Mouse (Mus musculus) CD8-positive naive resting alpha-beta T cell, adult 2 months (primary cell): ENCODE data around the gene Il31ra.

Experiments used
- DNase-seq, 2 experiments: peaks; one replicate each; pipeline ENCODE4 v3.0.0; 2022; ENCODE audit warnings: low read depth in 2 of 2, low spot score in 2 of 2

The Il31ra gene

DNA sequence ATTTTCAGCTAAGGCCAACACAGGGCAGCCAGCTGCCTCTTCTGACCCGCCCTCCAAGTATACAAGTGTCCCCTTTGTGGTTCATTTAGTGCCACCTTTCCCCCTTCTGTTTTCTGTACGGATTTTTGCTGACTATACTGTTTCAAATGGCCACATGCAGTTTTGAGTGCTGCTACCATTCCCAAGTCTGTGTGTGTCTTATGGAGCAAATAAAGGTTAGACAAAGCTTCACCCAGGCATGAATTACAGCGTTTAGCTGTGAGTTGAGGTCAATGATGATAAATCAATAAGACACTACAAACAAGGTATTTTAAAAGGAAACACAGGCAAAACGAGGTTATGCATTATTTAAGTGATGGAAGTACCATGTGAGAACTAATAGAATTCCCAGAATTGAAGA, 24.6 kb downstream of the Il31ra start:
- DNase-seq, result no peak

DNA sequence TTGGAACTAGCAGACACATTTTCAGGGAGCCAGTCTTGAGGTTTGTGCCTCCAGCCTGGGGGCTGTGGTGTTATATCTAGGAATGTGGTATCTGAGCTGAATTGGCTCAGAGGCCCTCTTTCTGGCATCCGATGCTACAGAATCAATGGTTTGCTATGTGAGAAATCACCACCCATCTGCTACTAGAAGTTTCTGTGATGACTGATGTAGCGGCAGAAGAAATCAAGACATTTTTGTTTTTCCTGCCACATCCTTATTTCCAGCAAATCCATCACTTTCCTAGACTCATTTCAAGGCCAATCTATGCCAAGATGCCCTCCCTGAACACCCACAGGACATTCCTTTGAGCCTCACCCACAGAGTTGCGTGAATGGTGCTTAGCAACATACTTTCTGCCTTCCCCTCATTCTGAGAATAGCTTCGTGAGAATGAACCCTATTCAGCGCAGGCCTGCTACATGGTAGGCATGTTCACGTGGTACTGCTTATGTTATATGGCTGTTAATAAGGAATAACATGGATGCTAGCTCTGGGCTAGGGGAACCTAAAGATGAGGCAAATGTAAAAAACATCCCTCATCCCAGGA, 33.5 kb downstream of the Il31ra start:
- no peak for DNase-seq

- no peak for DNase-seq
Measured at GRCm38 (mm10) chr13:112556501-112556900, 37.7 kb downstream of the Il31ra start.

DNA sequence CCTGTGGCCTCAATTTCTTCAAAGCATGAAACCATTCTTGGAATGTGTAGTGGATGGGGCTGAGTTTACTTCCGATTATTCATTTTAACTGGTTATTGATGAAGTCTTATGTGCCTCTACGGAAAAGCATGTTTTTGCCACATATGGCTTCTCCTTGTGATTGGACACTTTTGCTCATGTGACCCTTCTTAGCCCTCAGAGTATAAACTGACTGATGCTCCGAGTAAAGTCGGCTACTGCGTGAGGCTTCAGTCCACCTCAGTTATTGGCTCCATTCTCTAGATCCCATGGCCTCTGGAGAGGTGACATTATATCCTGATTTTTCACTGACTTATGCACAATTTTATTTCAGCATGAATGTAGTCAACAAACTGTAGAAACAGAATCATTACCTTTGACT, 40.9 kb downstream of the Il31ra start:
- DNase-seq, result no peak

DNA sequence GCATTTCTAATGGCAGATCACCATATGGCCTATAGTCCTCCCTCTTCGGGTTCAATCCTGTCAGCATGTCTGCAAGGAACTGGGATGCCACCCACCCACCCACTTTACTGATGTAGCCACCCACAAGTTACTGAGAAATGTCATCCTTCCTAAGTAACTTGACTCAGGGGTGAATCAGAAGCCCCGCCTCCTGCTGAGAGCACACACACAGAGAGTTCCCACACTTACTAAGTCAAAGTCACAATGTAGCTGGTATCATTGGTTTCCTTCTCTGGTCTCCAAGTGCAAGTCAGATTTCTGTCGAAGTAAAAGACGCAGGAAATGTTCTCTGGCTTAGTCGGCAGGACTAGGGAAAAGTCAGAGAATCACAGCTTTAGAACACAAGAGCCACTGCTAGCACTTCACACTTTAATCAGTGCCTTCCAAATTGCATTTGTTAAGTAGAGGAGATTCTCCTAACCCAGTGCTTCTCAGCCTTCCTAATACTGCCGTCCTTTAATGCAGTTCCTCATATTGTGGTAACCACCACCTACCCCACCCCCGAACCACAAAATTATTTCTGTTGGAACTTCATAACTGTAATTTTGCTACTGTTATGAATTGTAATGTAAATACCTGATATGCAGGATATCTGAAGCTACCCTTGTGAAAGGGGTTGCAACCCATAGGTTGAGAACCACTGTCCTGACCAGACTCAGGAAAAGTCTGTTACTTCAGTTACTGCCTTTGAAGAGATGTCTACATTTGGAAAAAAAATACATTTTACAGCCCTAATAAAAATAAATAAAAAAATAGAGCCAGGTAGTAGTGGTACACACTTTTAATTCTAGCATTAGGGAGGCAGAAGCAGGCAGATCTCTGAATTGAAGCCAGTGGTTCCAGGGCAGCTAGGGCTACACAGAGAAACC, 42.3 kb downstream of the Il31ra start:
- no peak for DNase-seq

DNA sequence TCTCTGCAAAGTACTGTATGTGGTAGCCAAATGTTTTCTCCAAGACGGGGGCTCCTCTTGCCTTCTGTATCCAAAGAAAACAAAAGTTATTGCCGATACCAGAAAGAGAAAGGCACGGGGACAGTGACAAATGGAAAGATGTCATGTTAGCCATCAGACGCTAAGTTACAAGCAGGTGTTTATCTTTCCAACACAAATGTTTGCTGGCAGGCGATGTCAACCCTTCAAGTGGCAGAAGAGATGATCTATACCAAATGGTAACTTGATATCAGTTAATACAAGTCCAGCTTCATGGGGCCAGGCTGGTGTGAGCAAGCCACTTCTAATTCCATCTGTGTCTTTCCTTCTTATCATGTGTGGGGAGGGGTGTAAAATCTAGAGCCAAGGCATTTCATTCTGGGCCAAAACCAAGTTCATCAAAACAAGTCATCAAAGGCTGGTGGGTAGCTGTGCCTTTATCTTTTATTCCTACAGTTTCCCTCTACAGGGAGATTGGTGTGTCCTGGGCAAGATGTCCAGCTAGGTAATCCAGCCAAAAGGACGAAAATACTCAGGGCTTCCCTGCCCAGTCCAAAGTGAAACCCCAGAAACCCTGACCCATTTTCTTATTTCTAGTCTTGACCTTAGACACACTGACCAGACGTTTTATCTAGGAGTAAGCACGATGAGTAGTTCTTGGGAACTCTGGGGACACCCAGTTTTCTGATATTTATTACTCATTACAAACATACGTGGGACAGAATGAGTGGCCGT, 52.8 kb downstream of the Il31ra start:
- no peak for DNase-seq

GRCm38 (mm10) chr13:112540616-112541015, 53.5 kb downstream of the Il31ra start:
- no peak for DNase-seq

DNA sequence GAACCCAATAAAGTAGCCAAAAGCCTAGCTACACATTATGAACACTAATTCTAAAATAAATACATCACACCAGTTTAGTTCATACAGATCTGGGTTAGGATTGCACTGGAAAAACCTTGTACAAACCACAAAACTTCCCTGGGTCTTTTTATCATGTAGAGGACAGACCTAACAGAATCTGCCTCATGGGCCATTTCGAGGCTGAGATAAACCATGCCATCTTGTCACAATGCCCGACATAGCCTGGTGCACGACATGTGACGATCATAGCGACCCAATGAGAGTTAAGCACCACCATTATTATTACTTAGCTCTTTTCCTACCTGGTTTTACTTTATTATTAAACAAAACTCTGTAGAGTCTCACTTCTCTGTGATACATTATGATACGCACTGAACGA, 57.1 kb downstream of the Il31ra start:
- no peak for DNase-seq

- no peak for DNase-seq
Measured at GRCm38 (mm10) chr13:112536611-112537010, 57.5 kb downstream of the Il31ra start.

DNA sequence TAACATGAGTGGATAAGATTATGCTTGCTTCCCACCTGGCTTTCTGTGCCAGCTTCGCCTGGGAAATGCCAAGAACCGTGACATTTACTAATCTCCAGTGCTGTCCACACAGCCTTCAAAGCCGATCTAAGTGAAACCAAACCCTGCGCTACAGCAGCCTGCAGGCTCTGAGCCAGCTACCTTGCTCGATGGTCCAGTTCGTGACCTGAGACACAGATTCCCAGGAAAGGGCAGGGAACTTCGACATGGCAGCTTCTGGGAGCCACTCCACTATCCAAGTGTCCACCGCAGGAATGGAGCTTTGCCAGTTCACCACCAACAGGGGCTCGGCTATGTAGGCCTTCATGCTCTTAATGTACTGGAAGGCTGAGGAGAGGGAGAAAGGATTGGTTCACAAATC, 60.6 kb downstream of the Il31ra start:
- DNase-seq, result no peak

DNA sequence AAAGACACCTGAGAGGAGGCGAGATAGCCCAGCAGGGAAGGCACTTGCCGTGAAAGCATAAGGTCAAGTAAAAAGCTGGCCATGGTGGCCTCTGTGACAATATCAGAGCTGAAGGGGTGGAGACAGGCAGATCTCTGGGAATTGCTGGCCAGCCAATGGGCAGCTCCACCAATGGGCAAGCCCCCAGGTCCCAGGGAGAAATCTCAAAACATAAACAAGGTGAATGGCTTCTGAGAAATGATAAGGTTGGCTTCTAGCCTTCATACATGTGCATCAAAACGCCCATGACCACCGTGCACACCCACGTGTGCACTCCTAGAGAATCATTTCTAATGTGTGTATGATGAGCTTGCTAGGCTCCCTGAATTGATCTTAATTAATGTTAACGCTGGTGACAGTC, 61.9 kb downstream of the Il31ra start:
- DNase-seq, result no peak

GRCm38 (mm10) chr13:112529893-112530292, 64.3 kb downstream of the Il31ra start:
- DNase-seq, result peak; percentile 32 to 61

GRCm38 (mm10) chr13:112527186-112527585, 67.0 kb downstream of the Il31ra start:
- no peak for DNase-seq

DNA sequence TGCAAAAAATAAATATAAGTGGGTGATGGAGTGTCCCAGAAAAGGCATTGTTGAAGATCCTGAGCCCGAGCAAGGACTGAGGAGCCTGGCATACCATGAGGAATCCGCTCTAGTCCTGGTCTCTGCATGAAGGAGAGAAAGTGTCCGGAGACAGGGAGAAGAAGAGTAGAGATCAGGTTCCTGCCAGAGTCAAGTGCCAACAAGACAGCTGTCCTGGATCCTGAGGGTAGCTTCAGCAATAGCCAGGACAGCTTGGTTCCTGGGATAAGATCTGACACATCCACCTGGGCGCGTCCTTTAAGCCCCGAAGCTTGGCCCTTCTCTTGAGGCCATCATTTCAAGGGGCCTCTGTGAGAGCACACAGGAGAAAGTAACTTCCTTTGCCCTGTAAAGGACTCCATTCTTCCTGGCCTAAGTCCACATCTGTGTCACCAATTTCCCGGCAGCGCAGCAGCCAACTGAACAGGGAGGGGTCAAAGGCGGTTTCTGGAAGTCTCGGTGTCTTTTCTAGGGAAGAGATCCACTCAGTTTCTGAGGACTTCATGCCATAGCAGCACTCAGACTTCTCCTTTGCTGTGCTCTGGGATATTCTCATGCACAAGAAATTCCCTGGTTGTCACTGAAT, 70.7 kb downstream of the Il31ra start:
- DNase-seq, result no peak

DNA sequence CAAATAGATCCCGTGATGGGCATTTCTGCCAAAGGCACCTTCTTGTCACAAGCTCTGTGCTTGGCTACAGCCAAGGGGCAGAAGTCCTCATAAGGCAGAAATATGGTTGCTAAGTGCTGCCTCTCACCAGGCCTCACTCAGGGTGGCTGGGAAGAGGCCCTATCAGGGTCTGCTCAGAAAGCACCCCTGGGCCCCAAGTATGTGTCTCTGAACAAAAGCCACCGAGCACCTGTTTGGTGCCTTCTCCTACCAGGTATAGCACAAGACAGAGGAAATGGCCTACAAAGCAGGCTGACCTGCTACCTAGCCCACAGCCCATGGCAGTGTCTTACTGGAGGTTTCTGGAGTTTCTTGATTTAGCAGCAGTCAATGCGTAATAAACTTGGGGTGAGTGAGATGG, 71.3 kb downstream of the Il31ra start:
- no peak for DNase-seq

DNA sequence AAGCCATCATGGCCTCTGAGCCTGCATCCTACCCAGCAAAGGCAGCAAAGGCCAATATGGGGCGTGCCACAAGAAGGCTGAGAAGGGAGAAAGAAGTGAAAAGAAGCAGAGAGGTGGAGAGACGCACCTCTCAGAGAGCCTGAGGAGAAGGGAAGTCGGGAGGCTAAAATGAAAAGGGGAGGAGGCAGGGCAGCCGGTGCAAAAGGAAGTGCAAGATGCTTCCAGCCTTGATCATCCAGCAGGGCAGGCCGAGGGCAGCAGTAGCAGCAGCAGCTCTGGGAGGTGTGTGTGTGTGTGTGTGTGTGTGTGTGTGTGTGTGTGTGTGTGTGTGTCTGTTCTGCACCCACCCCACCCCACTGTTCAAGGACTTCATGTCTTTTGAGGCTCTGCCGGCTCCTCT, 71.9 kb downstream of the Il31ra start:
- no peak for DNase-seq

DNA sequence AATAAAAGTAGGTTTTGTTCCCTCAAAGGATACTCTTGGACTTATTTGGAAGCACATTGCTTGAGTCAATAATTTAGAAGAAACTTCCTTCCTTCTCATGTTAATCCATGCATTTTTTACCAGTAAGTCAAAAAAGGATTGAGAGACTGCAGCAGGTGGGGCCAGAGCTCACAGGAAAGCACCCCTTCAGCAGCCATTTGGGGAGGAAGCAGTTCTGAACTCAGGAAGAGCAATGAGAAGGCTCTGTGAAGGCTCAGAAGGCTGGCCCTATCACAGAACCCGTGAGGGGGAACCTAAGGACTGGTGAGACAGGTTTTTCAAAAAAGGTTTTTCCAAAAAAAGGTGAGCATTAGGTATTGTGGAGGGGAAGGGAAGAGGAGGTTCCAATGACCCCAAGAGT, 79.6 kb downstream of the Il31ra start:
- DNase-seq, result no peak

GRCm38 (mm10) chr13:112512824-112513223, 81.3 kb downstream of the Il31ra start:
- DNase-seq, result no peak

- no peak for DNase-seq
Measured at GRCm38 (mm10) chr13:112511810-112512209, 82.3 kb downstream of the Il31ra start.

GRCm38 (mm10) chr13:112511261-112511660, 82.9 kb downstream of the Il31ra start:
- no peak for DNase-seq

DNA sequence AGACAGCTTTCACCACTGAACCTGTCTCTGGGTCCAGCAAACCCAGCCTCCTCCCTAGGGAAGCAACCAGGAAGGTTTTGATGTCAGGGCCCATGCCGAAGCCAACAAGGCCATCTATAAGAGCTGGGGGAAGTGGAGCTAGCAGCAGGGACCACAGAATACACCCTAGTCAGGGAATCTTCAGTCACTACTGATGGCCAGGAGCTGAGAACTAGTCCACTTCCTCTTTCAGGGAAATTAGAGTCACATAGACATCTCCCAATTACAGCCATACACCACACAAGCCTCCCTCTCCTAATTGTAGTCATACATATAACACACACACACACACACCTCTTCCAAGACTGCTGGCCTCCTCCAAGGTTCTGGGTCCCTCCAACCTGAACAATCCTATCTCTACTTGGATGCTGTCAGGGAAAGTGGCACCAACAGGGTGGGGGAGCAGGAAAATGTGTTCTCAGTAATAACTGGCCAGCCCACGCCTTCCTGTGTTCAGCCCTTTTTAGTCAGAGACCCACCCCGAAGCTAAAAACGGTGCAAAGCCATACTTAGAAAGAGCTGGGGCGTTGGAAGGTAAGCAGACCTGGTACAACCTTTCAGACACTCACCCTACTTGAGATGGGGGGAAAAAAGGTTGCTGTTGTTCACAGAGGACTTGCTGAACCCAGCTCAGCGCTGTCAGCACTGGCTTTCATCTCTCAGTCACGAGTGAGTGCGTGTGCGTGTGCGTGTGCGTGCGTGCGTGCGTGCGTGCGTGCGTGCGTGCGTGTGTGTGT, 83.5 kb downstream of the Il31ra start:
- DNase-seq, result no peak
